Mouse (Mus musculus) heart, embryonic 14.5 days (tissue): ENCODE data around the gene Olfr1390. TPM values are rescaled to one million over a fixed set of nuclear protein-coding genes. Genes with fewer than 3 reads are reported as not detected.
"Not testable (repeated sequence)": the region's sequence is repeated elsewhere in the genome, so short reads cannot be mapped to it uniquely, and the experiment has no call there.

Source experiments
- ATAC-seq: fragments of 200-750 bp; cut with Nextera tagmentation; 2 replicates; pipeline ENCODE4 v1.8.0; 2017; ENCODE audit warnings: low read depth, moderate TSS enrichment; ENCODE audit not compliant: insufficient number of reproducible peaks, insufficient read depth, low FRiP score
- H3K27ac ChIP-seq, 2 experiments: fragments of 200-500 bp in 1 of 2; fragments of 300-500 bp in 1 of 2; sonication (generic) in 1 of 2; replicated peaks in 1 of 2; 2 replicates each; pipeline ENCODE4 v1.5.1; 2012 to 2014; ENCODE audit warnings: low read depth in 2 of 2, low read length in 2 of 2, control low read depth in 1 of 2, mild to moderate bottlenecking in 1 of 2, mixed read lengths in 1 of 2; ENCODE audit not compliant: control insufficient read depth in 1 of 2, insufficient read depth in 1 of 2
- H3K27me3 ChIP-seq: fragments of 300-500 bp; sonication (generic); 2 replicates; pipeline ENCODE4 v1.6.1; 2014; ENCODE audit warnings: mild to moderate bottlenecking, low read length, control low read depth; ENCODE audit not compliant: control insufficient read depth, insufficient read depth
- H3K36me3 ChIP-seq: fragments of 300-500 bp; sonication (generic); 2 replicates; pipeline ENCODE4 v1.6.1; 2014; ENCODE audit warnings: mild to moderate bottlenecking, control low read depth, low read length, mixed read lengths; ENCODE audit not compliant: control insufficient read depth, insufficient read depth
- H3K4me1 ChIP-seq, 2 experiments: fragments of 200-500 bp in 1 of 2; fragments of 300-500 bp in 1 of 2; sonication (generic) in 1 of 2; 2 replicates each; pipeline ENCODE4 v1.6.1; 2012 to 2014; ENCODE audit warnings: low read length in 2 of 2, control low read depth in 1 of 2, mixed read lengths in 1 of 2; ENCODE audit not compliant: control insufficient read depth in 2 of 2, insufficient read depth in 2 of 2
- H3K4me2 ChIP-seq: fragments of 300-500 bp; sonication (generic); 2 replicates; pipeline ENCODE4 v1.6.1; 2014; ENCODE audit warnings: mild to moderate bottlenecking, low read length
- H3K4me3 ChIP-seq, 2 experiments: fragments of 200-500 bp in 1 of 2; fragments of 300-500 bp in 1 of 2; sonication (generic) in 1 of 2; 2 replicates each; pipeline ENCODE4 v1.5.1; 2012 to 2014; ENCODE audit warnings: low read length in 2 of 2, mild to moderate bottlenecking in 2 of 2, control low read depth in 1 of 2, low read depth in 1 of 2, moderate library complexity in 1 of 2; ENCODE audit not compliant: control insufficient read depth in 1 of 2, insufficient read depth in 1 of 2
- H3K9ac ChIP-seq: fragments of 300-500 bp; sonication (generic); 2 replicates; pipeline ENCODE4 v1.6.1; 2014; ENCODE audit warnings: mild to moderate bottlenecking, low read length
- H3K9me3 ChIP-seq: fragments of 300-500 bp; sonication (generic); 2 replicates; pipeline ENCODE4 v1.6.1; 2016; ENCODE audit warnings: low read length, control low read depth; ENCODE audit not compliant: control insufficient read depth
- WGBS: fragments of 180-500 bp; shearing (Covaris S2); extraction: QIAGEN DNeasy Blood & Tissue Kit; methylation state at CpG from one replicate; pipeline ENCODE4 v1.1.7; 2014; 5-methylcytosine and 5-hydroxymethylcytosine counted together
- polyA plus RNA-seq: library from polyadenylated mRNA; unstranded; fragments of >200 nt; fragmentation: Nextera tagmentation; extraction: Ambion mirVana; gene quantifications from 2 replicates; pipeline ENCODE4 v1.2.1, GENCODE M21; 2014

Gene Olfr1390
- polyA plus RNA-seq, 1 experiment from 2014 or later = not detected

GRCm38 (mm10) chr11:49337150-49337832 is 2.3 kb downstream of the Olfr1390 start:
- H3K4me2 ChIP-seq = no peak overlapping the region
- no peak for ATAC-seq
- H3K4me3 ChIP-seq = no peak overlapping the region
- H3K9me3 ChIP-seq = no peaks in the 10 kb centered on the region
- no peak overlapping the region for H3K27ac ChIP-seq
- no peak overlapping the region for H3K9ac ChIP-seq
- H3K36me3 ChIP-seq = no peaks in the 10 kb centered on the region
- no peaks in the 10 kb centered on the region for H3K27me3 ChIP-seq
- H3K4me1 ChIP-seq = no peaks in the 10 kb centered on the region
- 59% methylated on average over 4 of the region's 4 CpGs for WGBS

- no peaks in the 10 kb centered on the region for H3K27me3 ChIP-seq
- H3K36me3 ChIP-seq = no peaks in the 10 kb centered on the region
- no peak overlapping the region for H3K27ac ChIP-seq
- no peaks in the 10 kb centered on the region for H3K9me3 ChIP-seq
- no peak overlapping the region for H3K9ac ChIP-seq
- no peak overlapping the region for H3K4me3 ChIP-seq
- no peak overlapping the region for H3K4me2 ChIP-seq
- H3K4me1 ChIP-seq = no peaks in the 10 kb centered on the region
- no peak for ATAC-seq
These were observed 48.1 kb downstream of the Olfr1390 start for GRCm38 (mm10) chr11:49383133-49383532.

- H3K27me3 ChIP-seq, H3K9ac ChIP-seq, H3K4me1 ChIP-seq, ATAC-seq, H3K36me3 ChIP-seq, H3K27ac ChIP-seq, H3K4me2 ChIP-seq, H3K4me3 ChIP-seq, H3K9me3 ChIP-seq: not testable (repeated sequence)
- 84% methylated on average over 7 of the region's 7 CpGs for WGBS
These were observed 51.1 kb downstream of the Olfr1390 start for GRCm38 (mm10) chr11:49386118-49386517.

Other genes starting within 250 kb of the Olfr1390 start
- gene Olfr1396, start 220.3 kb upstream of the Olfr1390 start, polyA plus RNA-seq = not detected in 2 replicates
- gene Olfr1395, start 192.9 kb upstream of the Olfr1390 start, polyA plus RNA-seq = not detected in 2 replicates
- not detected in 2 replicates for gene Olfr1394, start 180.8 kb upstream of the Olfr1390 start, polyA plus RNA-seq
- gene Btnl9, start 148.0 kb upstream of the Olfr1390 start, polyA plus RNA-seq = 4.4 and 5.9 TPM in 2 replicates
- gene Zfp62, start 131.9 kb upstream of the Olfr1390 start, polyA plus RNA-seq = 30.3 and 32.2 TPM in 2 replicates
- 38.3 and 43.5 TPM in 2 replicates for gene Mgat1, start 91.0 kb upstream of the Olfr1390 start, polyA plus RNA-seq
- gene Olfr1393, start 56.9 kb upstream of the Olfr1390 start, polyA plus RNA-seq = 0.18 and 0.35 TPM in 2 replicates
- gene Olfr1392, start 49.9 kb upstream of the Olfr1390 start, polyA plus RNA-seq = not detected in 2 replicates
- not detected in 2 replicates for gene Olfr10, start 30.4 kb upstream of the Olfr1390 start, polyA plus RNA-seq
- not detected in 2 replicates for gene Olfr1391, start 12.4 kb upstream of the Olfr1390 start, polyA plus RNA-seq
- not detected in 2 replicates for gene Olfr1389, start 87.9 kb downstream of the Olfr1390 start, polyA plus RNA-seq
- not detected in 2 replicates for gene Olfr1388, start 101.4 kb downstream of the Olfr1390 start, polyA plus RNA-seq
- not detected in 2 replicates for gene Olfr1387, start 120.2 kb downstream of the Olfr1390 start, polyA plus RNA-seq
- not detected in 2 replicates for gene Olfr1386, start 129.9 kb downstream of the Olfr1390 start, polyA plus RNA-seq
- gene Olfr1385, start 153.9 kb downstream of the Olfr1390 start, polyA plus RNA-seq = not detected in 2 replicates
- not detected in 2 replicates for gene Olfr1384, start 171.5 kb downstream of the Olfr1390 start, polyA plus RNA-seq
- not detected in 2 replicates for gene Olfr1383, start 184.5 kb downstream of the Olfr1390 start, polyA plus RNA-seq
- gene Olfr1382, start 193.1 kb downstream of the Olfr1390 start, polyA plus RNA-seq = not detected in 2 replicates
- gene Olfr1381, start 208.3 kb downstream of the Olfr1390 start, polyA plus RNA-seq = not detected in 2 replicates
- gene Olfr1380, start 221.7 kb downstream of the Olfr1390 start, polyA plus RNA-seq = not detected in 2 replicates